Mouse (Mus musculus) heart, postnatal 0 days (tissue): ENCODE measurements around the gene Gm17545.
A peak's percentile ranks its signal among the peaks of the same experiment; 100 is the strongest.
"Not testable (repeated sequence)": the region's sequence is repeated elsewhere in the genome, so short reads cannot be mapped to it uniquely, and the experiment has no call there.

Experiments
- CTCF ChIP-seq: IDR thresholded peaks from 2 replicates; pipeline ENCODE4 v1.5.1; 2016; ENCODE audit warnings: antibody characterized with exemption, control low read depth, low read depth
- EP300 ChIP-seq: IDR thresholded peaks from 2 replicates; pipeline ENCODE4 v1.6.1; 2016; ENCODE audit warnings: antibody characterized with exemption, low read depth

DNA sequence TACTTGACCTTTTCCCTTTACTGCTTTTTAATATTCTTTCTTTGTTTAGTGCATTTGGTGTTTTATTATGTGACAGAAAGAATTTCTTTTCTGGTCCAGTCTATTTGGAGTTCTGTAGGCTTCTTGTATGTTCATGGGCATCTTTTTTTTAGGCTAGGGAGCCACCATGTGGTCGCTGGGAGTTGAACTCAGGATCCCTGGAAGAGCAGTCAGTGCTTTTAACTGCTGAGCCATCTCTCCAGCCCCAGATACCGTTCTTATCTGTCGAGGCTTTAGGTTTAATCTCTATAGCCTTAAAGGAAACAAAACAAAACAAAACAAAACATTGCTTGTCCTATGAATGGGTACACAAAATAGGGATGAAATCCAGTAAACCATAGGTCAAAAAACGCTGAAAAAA, 45.7 kb upstream of the Gm17545 start:
- TF ChIP-seq CTCF, result peak; percentile 31
- TF ChIP-seq EP300, result not testable (repeated sequence)
